Mouse (Mus musculus) MEL (cell line): ENCODE measurements around the gene Tmtc1.

Source experiments
- CHD1 ChIP-seq: IDR thresholded peaks from 2 replicates; pipeline ENCODE4 v1.6.1; 2012; ENCODE audit warnings: low read depth, mild to moderate bottlenecking, inconsistent platforms, low read length, improper control_type of control experiment
- CHD2 ChIP-seq: IDR thresholded peaks from 2 replicates; pipeline ENCODE4 v1.6.1; 2011; ENCODE audit warnings: low read length, improper control_type of control experiment
- CTCF ChIP-seq, 3 experiments: IDR thresholded peaks in 2 of 3; conservative IDR thresholded peaks in 1 of 3; 2 replicates each; pipeline ENCODE4 v1.5.1; 2011 to 2012; ENCODE audit warnings: low read length in 3 of 3, low read depth in 2 of 3, mild to moderate bottlenecking in 2 of 3, improper control_type of control experiment in 1 of 3, inconsistent platforms in 1 of 3, mixed read lengths in 1 of 3, moderate library complexity in 1 of 3; ENCODE audit not compliant: control insufficient read depth in 1 of 3, insufficient read depth in 1 of 3, poor library complexity in 1 of 3, severe bottlenecking in 1 of 3
- ELF1 ChIP-seq: IDR thresholded peaks from 2 replicates; pipeline ENCODE4 v1.6.1; 2014; ENCODE audit warnings: low read depth, mild to moderate bottlenecking, inconsistent platforms, low read length, improper control_type of control experiment, moderate library complexity
- EP300 ChIP-seq, 2 experiments: IDR thresholded peaks; 2 replicates each; pipeline ENCODE4 v1.6.1; 2011; ENCODE audit warnings: improper control_type of control experiment in 2 of 2, low read length in 2 of 2, low read depth in 1 of 2, mild to moderate bottlenecking in 1 of 2
- GATA1 ChIP-seq: IDR thresholded peaks from 2 replicates; pipeline ENCODE4 v1.6.1; 2011; ENCODE audit warnings: low read depth, low read length, improper control_type of control experiment
- MEF2A ChIP-seq: IDR thresholded peaks from 2 replicates; pipeline ENCODE4 v1.6.1; 2014; ENCODE audit warnings: low read depth, mild to moderate bottlenecking, inconsistent platforms, low read length, improper control_type of control experiment; ENCODE audit not compliant: poor library complexity, insufficient replicate concordance, severe bottlenecking; ENCODE audit errors: extremely low read depth
- MXI1 ChIP-seq: IDR thresholded peaks from 2 replicates; pipeline ENCODE4 v1.6.1; 2011; ENCODE audit warnings: mild to moderate bottlenecking, low read depth, low read length, improper control_type of control experiment
- POLR2A ChIP-seq, 2 experiments: IDR thresholded peaks; 2 replicates each; pipeline ENCODE4 v1.6.1; 2011 to 2012; ENCODE audit warnings: low read length in 2 of 2, mild to moderate bottlenecking in 2 of 2, control low read depth in 1 of 2, improper control_type of control experiment in 1 of 2, low read depth in 1 of 2, moderate library complexity in 1 of 2; ENCODE audit not compliant: control insufficient read depth in 1 of 2, insufficient read depth in 1 of 2, poor library complexity in 1 of 2
- SIN3A ChIP-seq: IDR thresholded peaks from 2 replicates; pipeline ENCODE4 v1.6.1; 2012; ENCODE audit warnings: low read length, improper control_type of control experiment, inconsistent platforms
- TAL1 ChIP-seq: IDR thresholded peaks from 2 replicates; pipeline ENCODE4 v1.6.1; 2012; ENCODE audit warnings: mild to moderate bottlenecking, inconsistent platforms, low read length, moderate library complexity, mixed read lengths
- USF1 ChIP-seq: IDR thresholded peaks from 2 replicates; pipeline ENCODE4 v1.6.1; 2014; ENCODE audit warnings: low read depth, mild to moderate bottlenecking, inconsistent platforms, low read length, improper control_type of control experiment, moderate library complexity
- ZC3H11A ChIP-seq: IDR thresholded peaks from 2 replicates; pipeline ENCODE4 v1.6.1; 2012; ENCODE audit warnings: low read depth, mild to moderate bottlenecking, inconsistent platforms, low read length, improper control_type of control experiment
- ZNF384 ChIP-seq: IDR thresholded peaks from 2 replicates; pipeline ENCODE4 v1.6.1; 2012; ENCODE audit warnings: low read depth, mild to moderate bottlenecking, inconsistent platforms, low read length, improper control_type of control experiment

GRCm38 (mm10) chr6:148446113-148446512, 1.9 kb upstream of the Tmtc1 start:
- TF ChIP-seq POLR2A (IDR thresholded peaks at IDR 0.05; ENCODE audit: control insufficient read depth in 1 of 2, insufficient read depth in 1 of 2, low read depth in 1 of 2, low read length in 2 of 2, poor library complexity in 1 of 2), result no peak
- no peak for TF ChIP-seq CHD2
- TF ChIP-seq TAL1, result no peak
- no peak for TF ChIP-seq GATA1
- no peak for TF ChIP-seq CTCF (IDR thresholded peaks at IDR 0.05 in 2 of 3, conservative IDR thresholded peaks at IDR 0.05 in 1 of 3; ENCODE audit: control insufficient read depth in 1 of 3, insufficient read depth in 1 of 3, low read depth in 2 of 3, low read length in 3 of 3, poor library complexity in 1 of 3, severe bottlenecking in 1 of 3)
- TF ChIP-seq ELF1, result no peak
- TF ChIP-seq MXI1, result no peak
- no peak for TF ChIP-seq USF1
- no peak for TF ChIP-seq EP300 (IDR thresholded peaks at IDR 0.05; ENCODE audit: low read depth in 1 of 2, low read length in 2 of 2)
- no peak for TF ChIP-seq ZC3H11A
- no peak for TF ChIP-seq MEF2A
- no peak for TF ChIP-seq ZNF384
- TF ChIP-seq CHD1, result no peak
- no peak for TF ChIP-seq SIN3A
